9 mouse cellular contexts compared by ENCODE assay signal in genomic region chr2:71981343-71981851, GRCm38 (mm10). TPM values are rescaled to one million over a fixed set of nuclear protein-coding genes. Genes with fewer than 3 reads are reported as not detected.
DNase-seq lines count a peak whose midpoint lies in the region; ATAC-seq and TF ChIP-seq lines count a peak whose summit lies in the region.
"Had no signal": no experiment of that assay in that cellular context is flagged by ENCODE, and none has a peak within 500 bp of the region (broad histone marks: within the 10 kb centered on the region; RNA-seq: fewer than 3 reads in every experiment).

No protein-coding gene starts in this region.

- no peak for DNase-seq in heart, postnatal 4 days
- peak; percentile 31 for DNase-seq in brain, embryonic 14.5 days (ENCODE audit: low read depth)
- DNase-seq in forebrain, embryonic 11.5 days (ENCODE audit: low spot score): no peak
- no peak for DNase-seq in limb, embryonic 14.5 days (ENCODE audit: low spot score)
- DNase-seq in right cerebral cortex, adult 18-20 months: no peak
- no peak for DNase-seq in thymus, postnatal 14 days

- H3K27me3 ChIP-seq in heart, embryonic 13.5 days (replicated peaks): peaks cover 22% of the 10 kb centered on the region
- peaks cover 6% of the 10 kb centered on the region; the same call in 1 of the 2 replicates for H3K27me3 ChIP-seq in forebrain, embryonic 11.5 days (ENCODE audit: control insufficient read depth, insufficient read depth, low read length)
- H3K27me3 ChIP-seq in limb, embryonic 14.5 days (ENCODE audit: control insufficient read depth, insufficient read depth, low read length): peaks cover 17% of the 10 kb centered on the region; the same call in 1 of the 2 replicates
- no peaks in the 10 kb centered on the region for H3K27me3 ChIP-seq in stomach, embryonic 15.5 days (replicated peaks)

- H3K4me3 ChIP-seq in heart, embryonic 13.5 days: peak overlapping the region; percentile 73
- peak overlapping the region; percentile 65 for H3K4me3 ChIP-seq in forebrain, embryonic 11.5 days (ENCODE audit: low read depth, low read length)
- H3K4me3 ChIP-seq in limb, embryonic 14.5 days (replicated peaks; ENCODE audit: low read length): peak overlapping the region; percentile 48
- peak overlapping the region; percentile 58 for H3K4me3 ChIP-seq in stomach, embryonic 15.5 days (replicated peaks)

- 12% methylated on average over 24 of the region's 24 CpGs for WGBS in heart, embryonic 13.5 days
- WGBS in forebrain, embryonic 11.5 days: 8% methylated on average over 24 of the region's 24 CpGs
- WGBS in limb, embryonic 14.5 days: 5% methylated on average over 9 of the region's 24 CpGs
- WGBS in stomach, embryonic 15.5 days: 14% methylated on average over 20 of the region's 24 CpGs

- peak overlapping the region; percentile 98 for H3K4me2 ChIP-seq in heart, embryonic 13.5 days
- H3K4me2 ChIP-seq in forebrain, embryonic 11.5 days (ENCODE audit: low read depth, low read length, severe bottlenecking): peak overlapping the region; percentile 97
- H3K4me2 ChIP-seq in limb, embryonic 14.5 days (replicated peaks; ENCODE audit: low read depth, low read length, severe bottlenecking): peak overlapping the region; percentile 96
- peak overlapping the region; percentile 99 for H3K4me2 ChIP-seq in stomach, embryonic 15.5 days

- no peak overlapping the region for H3K27ac ChIP-seq in heart, embryonic 13.5 days (replicated peaks)
- H3K27ac ChIP-seq in forebrain, embryonic 11.5 days (ENCODE audit: low read depth, low read length): no peak overlapping the region
- no peak overlapping the region for H3K27ac ChIP-seq in limb, embryonic 14.5 days (replicated peaks; ENCODE audit: low read depth, low read length)
- no peak overlapping the region for H3K27ac ChIP-seq in stomach, embryonic 15.5 days

- no peaks in the 10 kb centered on the region; the same call in 1 of the 2 replicates for H3K9me3 ChIP-seq in heart, embryonic 13.5 days
- no peaks in the 10 kb centered on the region for H3K9me3 ChIP-seq in forebrain, embryonic 11.5 days (ENCODE audit: control insufficient read depth, low read length)
- H3K9me3 ChIP-seq in limb, embryonic 14.5 days (ENCODE audit: control insufficient read depth, low read length): no peaks in the 10 kb centered on the region
- no peaks in the 10 kb centered on the region for H3K9me3 ChIP-seq in stomach, embryonic 15.5 days

- no peak for ATAC-seq in heart, embryonic 13.5 days (ENCODE audit: extremely low read depth, insufficient number of reproducible peaks, low FRiP score, low TSS enrichment)
- no peak; the same call in 1 of the 2 replicates for ATAC-seq in forebrain, embryonic 11.5 days (replicated peaks; ENCODE audit: low FRiP score)
- ATAC-seq in limb, embryonic 14.5 days (ENCODE audit: low FRiP score, low read depth): no peak
- ATAC-seq in stomach, embryonic 15.5 days (ENCODE audit: insufficient read depth, low FRiP score, low read depth): no peak

- peaks cover 10% of the 10 kb centered on the region; the same call in 1 of the 2 replicates for H3K4me1 ChIP-seq in heart, embryonic 13.5 days
- peaks cover 4% of the 10 kb centered on the region; the same call in 1 of the 2 replicates for H3K4me1 ChIP-seq in forebrain, embryonic 11.5 days (replicated peaks; ENCODE audit: control insufficient read depth, insufficient read depth, low read length)
- H3K4me1 ChIP-seq in limb, embryonic 14.5 days (ENCODE audit: control insufficient read depth, insufficient read depth, low read length): no peaks in the 10 kb centered on the region; the same call in 1 of the 2 replicates
- H3K4me1 ChIP-seq in stomach, embryonic 15.5 days: no peaks in the 10 kb centered on the region

- no peak for TF ChIP-seq POLR2A in brain, embryonic 14.5 days (IDR thresholded peaks at IDR 0.05; ENCODE audit: borderline replicate concordance, extremely low read depth, insufficient read depth, insufficient read length, poor library complexity, severe bottlenecking)
- TF ChIP-seq POLR2A in limb, embryonic 14.5 days (IDR thresholded peaks at IDR 0.05; ENCODE audit: borderline replicate concordance, extremely low read depth, insufficient read depth, insufficient read length): no peak

- peak overlapping the region; percentile 83 for H3K9ac ChIP-seq in heart, embryonic 13.5 days
- peak overlapping the region; percentile 65 for H3K9ac ChIP-seq in forebrain, embryonic 11.5 days (ENCODE audit: low read length)
- H3K9ac ChIP-seq in limb, embryonic 14.5 days (ENCODE audit: low read depth, low read length, severe bottlenecking): peak overlapping the region; percentile 56
- peak overlapping the region; percentile 12; the same call in 1 of the 2 replicates for H3K9ac ChIP-seq in stomach, embryonic 15.5 days

- no peaks in the 10 kb centered on the region for H3K36me3 ChIP-seq in heart, embryonic 13.5 days
- no peaks in the 10 kb centered on the region for H3K36me3 ChIP-seq in forebrain, embryonic 11.5 days (ENCODE audit: control insufficient read depth, insufficient read depth, low read length)
- no peaks in the 10 kb centered on the region for H3K36me3 ChIP-seq in limb, embryonic 14.5 days (ENCODE audit: control insufficient read depth, insufficient read depth, low read length)
- no peaks in the 10 kb centered on the region for H3K36me3 ChIP-seq in stomach, embryonic 15.5 days

- TF ChIP-seq CTCF in brain, embryonic 14.5 days (IDR thresholded peaks at IDR 0.05; ENCODE audit: borderline replicate concordance, extremely low read depth, insufficient read depth, insufficient read length): no peak

RNA-seq across cellular contexts. Expression of gene Rapgef4, which starts 0.4 kb away (rescaled TPM):
- polyA plus RNA-seq in heart, embryonic 13.5 days (2015; fragmentation: Nextera tagmentation; extraction: Ambion mirVana): 3.6 and 4.2 TPM in 2 replicates
- 10 to 100 TPM; 11.1 to 13.6 TPM for total RNA-seq in heart, postnatal 4 days (2021)
- polyA plus RNA-seq in brain, embryonic 14.5 days (2012; rRNA removed): 16.2 and 20.4 TPM in 2 replicates
- polyA plus RNA-seq in forebrain, embryonic 11.5 days (2014; fragmentation: Nextera tagmentation; extraction: Ambion mirVana): 1.5 and 2.2 TPM in 2 replicates
- polyA plus RNA-seq in limb, embryonic 14.5 days (2012; rRNA removed): 2.3 and 4.5 TPM in 2 replicates
- polyA plus RNA-seq in limb, embryonic 14.5 days (2014; fragmentation: Nextera tagmentation; extraction: Ambion mirVana): 1.7 and 2.2 TPM in 2 replicates
- 4.3 and 4.8 TPM in 2 replicates for polyA plus RNA-seq in stomach, embryonic 15.5 days (2015; fragmentation: Nextera tagmentation; extraction: Ambion mirVana)
- total RNA-seq: MEL had no signal

Comparison
In these comparisons a context has a peak if more than half of its experiments do, and no peak if none do; other contexts are left out.
1. H3K9ac ChIP-seq: peak in every context shown above with its lines; median percentile 83 in heart, embryonic 13.5 days; 65 in forebrain, embryonic 11.5 days; 56 in limb, embryonic 14.5 days; 12 in stomach, embryonic 15.5 days.